Mouse (Mus musculus) hematopoietic stem cell, adult 5-6 weeks (primary cell): Measurements from ENCODE around the gene Slc25a12. TPM values are rescaled to one million over a fixed set of nuclear protein-coding genes. Genes with fewer than 3 reads are reported as not detected.

Source experiments
- ATAC-seq, 2 experiments: fragments of 125-278 bp in 1 of 2; replicated peaks in 1 of 2; 2 replicates each; pipeline ENCODE4 v1.8.0; 2016 to 2017; ENCODE audit warnings: inconsistent platforms in 2 of 2, mild to moderate bottlenecking in 2 of 2, moderate number of reproducible peaks in 2 of 2, low read depth in 1 of 2, moderate TSS enrichment in 1 of 2; ENCODE audit not compliant: low FRiP score in 2 of 2, poor library complexity in 2 of 2, severe bottlenecking in 2 of 2, insufficient read depth in 1 of 2, low TSS enrichment in 1 of 2
- total RNA-seq: library from RNA; stranded (forward); fragments of 172-1452, 232-1000 nt; gene quantifications from 2 replicates; pipeline ENCODE4 v1.2.3, GENCODE M21; 2017

Gene Slc25a12
- total RNA-seq, 1 experiment from 2014 or later = 45.8 TPM

DNA sequence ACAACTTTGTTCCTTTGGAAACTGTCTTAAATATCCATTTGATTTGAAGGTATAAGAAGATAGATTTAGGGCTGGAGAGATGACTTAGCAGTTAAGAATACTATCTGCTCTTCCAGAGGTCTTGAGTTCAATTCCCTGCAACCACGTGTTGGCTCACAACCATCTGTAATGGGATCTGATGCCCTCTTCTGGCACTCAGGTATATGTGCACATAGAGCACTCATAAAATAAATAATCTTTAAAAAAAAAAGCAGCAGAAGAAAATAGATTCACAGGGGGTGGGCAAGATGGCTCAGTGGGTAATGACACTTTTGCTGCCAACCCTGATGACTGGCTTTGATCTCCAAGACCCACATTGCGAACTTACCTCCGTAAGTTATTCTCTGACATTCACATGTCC lies 125.4 kb downstream of the Slc25a12 start:
- no peak for ATAC-seq

DNA sequence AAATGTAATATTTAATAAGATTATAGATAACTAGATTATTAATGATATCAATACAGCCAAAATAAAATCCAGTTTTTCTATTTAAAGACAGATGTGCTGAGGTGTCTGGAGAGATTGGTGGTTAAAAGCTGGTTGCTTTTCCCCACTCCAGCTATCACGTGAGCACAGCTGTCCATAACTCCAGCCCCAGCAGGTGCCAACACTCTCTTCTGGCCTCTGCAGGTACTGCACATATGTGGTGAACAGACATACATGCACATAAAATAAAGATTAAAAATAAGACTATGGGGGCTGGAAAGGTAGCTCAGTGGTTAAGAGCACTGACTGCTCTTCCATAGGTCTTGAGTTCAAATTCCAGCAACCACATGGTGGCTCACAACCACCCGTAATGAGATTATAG lies 126.0 kb downstream of the Slc25a12 start:
- no peak for ATAC-seq

DNA sequence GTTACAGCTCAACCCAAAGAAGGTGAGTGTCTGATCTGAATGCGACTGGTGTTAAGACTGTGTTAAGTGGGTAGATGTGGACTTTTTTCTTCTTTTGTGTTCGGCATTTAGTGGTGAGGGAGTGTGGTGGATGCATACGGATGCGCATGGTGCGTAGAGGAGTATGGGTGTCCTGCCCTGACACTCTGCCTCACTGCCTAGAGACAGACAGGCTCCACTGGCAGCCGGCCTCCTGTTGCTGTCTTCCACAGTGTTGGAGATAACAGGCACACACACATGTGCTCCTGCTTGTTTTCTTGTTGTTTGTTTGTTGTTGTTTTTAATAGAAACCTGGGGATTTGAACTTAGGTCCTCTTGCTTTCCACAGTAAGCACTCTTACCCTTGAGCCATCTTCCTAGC lies 131.5 kb downstream of the Slc25a12 start:
- ATAC-seq = no peak

DNA sequence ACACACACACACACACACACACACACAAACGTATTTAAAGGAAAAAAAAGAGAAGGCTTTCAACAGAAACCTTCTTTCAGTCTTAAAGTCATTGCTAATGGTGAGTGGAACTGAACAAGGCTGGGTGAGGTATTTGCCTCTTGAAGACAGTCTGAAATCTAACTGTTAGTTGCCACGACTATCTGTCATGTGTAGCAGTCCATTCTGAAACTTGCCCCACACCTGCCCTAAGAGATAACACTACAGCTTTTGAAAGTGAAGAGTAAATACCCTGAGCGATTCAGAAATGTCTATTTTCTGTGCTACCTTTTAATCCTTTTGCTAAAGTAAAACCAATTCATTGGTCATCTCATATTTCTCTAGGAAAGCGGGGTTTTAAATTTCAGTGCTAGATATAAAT lies 132.1 kb downstream of the Slc25a12 start:
- no peak for ATAC-seq

DNA sequence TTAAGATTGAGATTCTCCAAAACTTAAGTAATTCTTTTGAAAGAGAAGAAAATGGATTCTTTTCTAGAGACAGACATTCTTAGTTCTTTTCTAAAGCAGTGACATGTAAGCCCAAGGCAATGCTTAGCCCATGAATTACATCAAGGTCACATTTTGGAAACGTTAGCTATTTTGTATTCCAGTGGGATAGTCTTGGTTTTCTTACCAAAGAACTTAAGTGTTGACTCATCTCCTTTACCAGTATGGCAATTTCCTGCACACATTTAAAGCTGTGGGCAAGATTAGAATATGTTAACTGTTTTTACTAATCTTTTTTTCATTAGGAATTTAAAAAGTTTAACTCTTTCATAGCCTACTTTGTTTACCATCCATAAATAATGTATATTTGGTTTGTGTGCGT lies 134.6 kb downstream of the Slc25a12 start:
- ATAC-seq = no peak

DNA sequence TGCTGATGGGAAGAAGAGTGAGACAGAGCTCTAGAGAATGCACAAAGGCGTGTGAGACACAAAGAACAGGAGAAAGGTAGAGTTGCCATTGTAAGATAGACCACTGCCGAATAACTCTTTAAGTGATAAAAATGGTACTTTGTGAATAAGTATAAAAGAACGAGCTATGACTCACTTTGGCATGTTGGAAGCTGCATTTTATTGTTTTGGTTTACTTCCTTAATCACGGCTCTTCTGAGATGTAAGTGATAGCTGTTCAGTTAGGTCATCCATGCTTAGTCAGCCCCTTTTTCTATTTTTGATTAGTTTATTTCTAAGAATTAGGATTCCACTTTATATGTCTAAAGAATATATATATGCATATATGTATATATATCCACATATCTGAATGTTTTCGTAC lies 135.6 kb downstream of the Slc25a12 start:
- no peak for ATAC-seq

DNA sequence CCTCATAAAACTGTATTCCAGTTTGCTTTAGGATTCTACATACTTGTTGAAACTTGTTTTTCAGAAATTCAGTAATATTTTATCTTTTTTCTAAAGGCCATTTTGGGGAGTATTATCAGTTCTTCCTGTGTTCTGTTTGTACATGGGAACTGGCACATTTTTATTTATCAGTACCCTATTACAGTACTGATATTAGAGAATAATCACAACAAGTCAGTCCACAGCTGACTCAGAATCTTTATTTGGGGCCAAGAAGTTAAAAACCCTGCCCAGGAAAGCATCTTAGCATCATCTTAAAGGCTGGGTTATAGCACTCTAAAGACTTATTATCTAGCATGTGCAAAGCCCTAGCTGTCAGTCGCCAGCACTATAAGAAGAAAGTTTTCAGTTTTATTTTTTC lies 137.9 kb downstream of the Slc25a12 start:
- ATAC-seq = no peak

DNA sequence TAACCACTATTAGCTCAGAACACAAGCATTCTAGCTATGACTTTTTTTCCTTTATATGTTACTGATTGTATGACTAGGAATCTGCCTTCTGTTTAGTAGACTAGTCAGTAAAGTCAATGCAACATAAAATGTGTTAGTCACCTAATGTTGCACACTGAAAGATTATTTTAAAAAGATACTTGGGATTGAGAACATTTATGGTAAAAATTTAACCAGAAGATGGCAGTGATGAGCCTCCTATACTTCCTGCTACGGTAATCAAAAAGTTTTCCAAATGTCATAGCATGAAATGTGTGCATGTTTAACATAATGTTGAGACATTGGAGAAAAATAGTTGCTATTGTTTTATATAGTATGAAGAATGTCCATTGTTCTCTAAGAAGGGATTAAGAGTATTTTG lies 140.2 kb downstream of the Slc25a12 start:
- no peak for ATAC-seq

Other genes with a start within 250 kb of the Slc25a12 start
- gene Cybrd1, start 249.8 kb downstream of the Slc25a12 start, total RNA-seq = not detected in 2 replicates
- 124 and 125 TPM in 2 replicates for gene Dync1i2, start 156.0 kb downstream of the Slc25a12 start, total RNA-seq
- 161 and 174 TPM in 2 replicates for gene Hat1, start 21.2 kb upstream of the Slc25a12 start, total RNA-seq
- gene Metap1d, start 85.5 kb upstream of the Slc25a12 start, total RNA-seq = 51.5 TPM in 2 replicates
- gene Dlx1, start 160.4 kb upstream of the Slc25a12 start, total RNA-seq = not detected in 2 replicates
- gene Dlx2, start 179.0 kb upstream of the Slc25a12 start, total RNA-seq = 0.25 TPM in 1 of 2 replicates, not detected in the other